Mouse (Mus musculus) right cerebral cortex, postnatal 10 days (tissue): ENCODE measurements at regions not wholly inside any gene's neighbourhood (a gene's known extent, or its start where the extent isn't known, plus 50 kb on each side); places are given as distances from the start of the nearest gene placed in this dataset.

ENCODE experiments used
- DNase-seq, 2 experiments: peaks; one replicate each; pipeline ENCODE4 v3.0.0; 2021; ENCODE audit warnings: low spot score in 2 of 2

GRCm38 (mm10) chr6:6291781-6292180, 74.8 kb upstream of the Slc25a13 start:
- DNase-seq: no peak

GRCm38 (mm10) chr6:6290427-6290826, 73.5 kb upstream of the Slc25a13 start:
- no peak for DNase-seq

- DNase-seq: peak in 1 of 2 experiments; percentile 28
Observed at GRCm38 (mm10) chr6:6289806-6290205, 72.8 kb upstream of the Slc25a13 start.

GRCm38 (mm10) chr6:6280812-6281568, 64.0 kb upstream of the Slc25a13 start:
- no peak for DNase-seq

GRCm38 (mm10) chr6:6279646-6280045, 62.7 kb upstream of the Slc25a13 start:
- no peak for DNase-seq

- no peak for DNase-seq
Observed at GRCm38 (mm10) chr6:6270545-6270944, 53.6 kb upstream of the Slc25a13 start.
